Mouse (Mus musculus): ENCODE data around the gene Sp6. TPM values are rescaled to one million over a fixed set of nuclear protein-coding genes. Genes with fewer than 3 reads are reported as not detected.

Sp6 gene
- total and polyA plus RNA-seq, 2 experiments: 0.04 to 0.09 TPM

- Histone ChIP-seq H3K79me2 (ENCODE audit: control insufficient read depth, insufficient read depth, low read length) (no peaks in the 10 kb centered on the region), H3K36me3 (ENCODE audit: control insufficient read depth, insufficient read depth, low read length) (no peaks in the 10 kb centered on the region), H3K27me3 (ENCODE audit: control insufficient read depth, insufficient read depth, low read length) (no peaks in the 10 kb centered on the region), H3K4me1 (ENCODE audit: control insufficient read depth, insufficient read depth, low read length) (no peaks in the 10 kb centered on the region), H3K9ac (ENCODE audit: low read depth, low read length) (no peak overlapping the region), H3K4me3 (ENCODE audit: insufficient read depth, low read depth, low read length) (no peak overlapping the region), H3K27ac (replicated peaks; ENCODE audit: insufficient read depth, low read depth, low read length) (no peak overlapping the region)
- no peak for DNase-seq (ENCODE audit: extremely low read depth, low read depth, low spot score)
- 67% methylated on average over 8 of the region's 8 CpGs for WGBS
- TF ChIP-seq POLR2A (IDR thresholded peaks at IDR 0.05; ENCODE audit: extremely low read depth, insufficient read depth, low read length) (no peak), CTCF (IDR thresholded peaks at IDR 0.05; ENCODE audit: low read depth, low read length) (no peak)
Observed at GRCm38 (mm10) chr11:97074235-97074634, 61.0 kb downstream of the Sp6 start.

Other genes with a start within 250 kb of the Sp6 start
- gene Snx11, start 235.8 kb upstream of the Sp6 start, total RNA-seq (2014; rRNA removed): 6.3 and 7.5 TPM in 2 replicates
- gene Snx11, start 235.8 kb upstream of the Sp6 start, polyA plus RNA-seq (2012; rRNA removed): 7.8 and 8.1 TPM in 2 replicates
- 16.0 and 16.8 TPM in 2 replicates for gene Cbx1, start 224.3 kb upstream of the Sp6 start, total RNA-seq (2014; rRNA removed)
- 9.2 and 9.7 TPM in 2 replicates for gene Cbx1, start 224.3 kb upstream of the Sp6 start, polyA plus RNA-seq (2012; rRNA removed)
- 41.3 and 45.0 TPM in 2 replicates for gene Nfe2l1, start 183.4 kb upstream of the Sp6 start, total RNA-seq (2014; rRNA removed)
- 106 and 107 TPM in 2 replicates for gene Nfe2l1, start 183.4 kb upstream of the Sp6 start, polyA plus RNA-seq (2012; rRNA removed)
- gene Copz2, start 163.5 kb upstream of the Sp6 start, total RNA-seq (2014; rRNA removed): 17.2 and 20.7 TPM in 2 replicates
- gene Copz2, start 163.5 kb upstream of the Sp6 start, polyA plus RNA-seq (2012; rRNA removed): 43.5 and 48.2 TPM in 2 replicates
- gene Cdk5rap3, start 96.9 kb upstream of the Sp6 start, total RNA-seq (2014; rRNA removed): 44.1 and 52.2 TPM in 2 replicates
- 36.6 and 50.5 TPM in 2 replicates for gene Cdk5rap3, start 96.9 kb upstream of the Sp6 start, polyA plus RNA-seq (2012; rRNA removed)
- gene Prr15l, start 85.3 kb upstream of the Sp6 start, total RNA-seq (2014; rRNA removed): 0.34 and 0.46 TPM in 2 replicates
- 0.60 and 0.64 TPM in 2 replicates for gene Prr15l, start 85.3 kb upstream of the Sp6 start, polyA plus RNA-seq (2012; rRNA removed)
- 113 and 126 TPM in 2 replicates for gene Pnpo, start 69.4 kb upstream of the Sp6 start, total RNA-seq (2014; rRNA removed)
- 170 and 175 TPM in 2 replicates for gene Pnpo, start 69.4 kb upstream of the Sp6 start, polyA plus RNA-seq (2012; rRNA removed)
- 0.28 and 0.54 TPM in 2 replicates for gene Sp2, start 30.4 kb upstream of the Sp6 start, total RNA-seq (2014; rRNA removed)
- 3.4 and 3.8 TPM in 2 replicates for gene Sp2, start 30.4 kb upstream of the Sp6 start, polyA plus RNA-seq (2012; rRNA removed)
- 39.5 and 41.9 TPM in 2 replicates for gene Scrn2, start 16.5 kb downstream of the Sp6 start, total RNA-seq (2014; rRNA removed)
- 56.6 and 58.3 TPM in 2 replicates for gene Scrn2, start 16.5 kb downstream of the Sp6 start, polyA plus RNA-seq (2012; rRNA removed)
- gene Lrrc46, start 28.0 kb downstream of the Sp6 start, total RNA-seq (2014; rRNA removed): 0.28 and 1.1 TPM in 2 replicates
- gene Lrrc46, start 28.0 kb downstream of the Sp6 start, polyA plus RNA-seq (2012; rRNA removed): 1.0 and 1.1 TPM in 2 replicates
- gene Mrpl10, start 28.2 kb downstream of the Sp6 start, total RNA-seq (2014; rRNA removed): 19.5 and 29.2 TPM in 2 replicates
- gene Mrpl10, start 28.2 kb downstream of the Sp6 start, polyA plus RNA-seq (2012; rRNA removed): 86.8 and 120 TPM in 2 replicates
- 1.1 and 1.7 TPM in 2 replicates for gene Osbpl7, start 37.2 kb downstream of the Sp6 start, total RNA-seq (2014; rRNA removed)
- 1.7 and 2.2 TPM in 2 replicates for gene Osbpl7, start 37.2 kb downstream of the Sp6 start, polyA plus RNA-seq (2012; rRNA removed)
- 0.09 and 0.13 TPM in 2 replicates for gene Tbx21, start 101.9 kb downstream of the Sp6 start, total RNA-seq (2014; rRNA removed)
- gene Tbx21, start 101.9 kb downstream of the Sp6 start, polyA plus RNA-seq (2012; rRNA removed): 0.22 and 0.38 TPM in 2 replicates
- 1.0 and 1.9 TPM in 2 replicates for gene Tbkbp1, start 138.1 kb downstream of the Sp6 start, total RNA-seq (2014; rRNA removed)
- gene Tbkbp1, start 138.1 kb downstream of the Sp6 start, polyA plus RNA-seq (2012; rRNA removed): 6.1 and 6.4 TPM in 2 replicates
- 40.7 and 44.6 TPM in 2 replicates for gene Kpnb1, start 174.5 kb downstream of the Sp6 start, total RNA-seq (2014; rRNA removed)
- 14.9 and 16.2 TPM in 2 replicates for gene Kpnb1, start 174.5 kb downstream of the Sp6 start, polyA plus RNA-seq (2012; rRNA removed)